Mouse (Mus musculus) ovary, postnatal 10 days (tissue): Measurements from ENCODE around the gene Lrrfip2.

Experiments used
- DNase-seq: peaks from one replicate; pipeline ENCODE4 v3.0.0; 2022; ENCODE audit warnings: low spot score

Gene Lrrfip2

GRCm38 (mm10) chr9:111117126-111117642 is at the start of gene Lrrfip2:
Gene Lrrfip2, plus strand, starts transcription at chr9:111117592.
- DNase-seq: no peak

- peak; percentile 15 for DNase-seq
Measured at GRCm38 (mm10) chr9:111070546-111070961, 46.8 kb upstream of the Lrrfip2 start.

GRCm38 (mm10) chr9:111072175-111072574 is 45.2 kb upstream of the Lrrfip2 start:
- no peak for DNase-seq

GRCm38 (mm10) chr9:111072971-111073370 is 44.4 kb upstream of the Lrrfip2 start:
- DNase-seq: no peak

GRCm38 (mm10) chr9:111077745-111078144 is 39.6 kb upstream of the Lrrfip2 start:
- no peak for DNase-seq

GRCm38 (mm10) chr9:111080801-111081200 is 36.6 kb upstream of the Lrrfip2 start:
- no peak for DNase-seq

GRCm38 (mm10) chr9:111081765-111082164 is 35.6 kb upstream of the Lrrfip2 start:
- no peak for DNase-seq

- no peak for DNase-seq
Measured at GRCm38 (mm10) chr9:111085329-111085728, 32.1 kb upstream of the Lrrfip2 start.

- no peak for DNase-seq
Measured at GRCm38 (mm10) chr9:111086137-111086536, 31.3 kb upstream of the Lrrfip2 start.

- DNase-seq: no peak
Measured at GRCm38 (mm10) chr9:111086995-111087606, 30.3 kb upstream of the Lrrfip2 start.

- no peak for DNase-seq
Measured at GRCm38 (mm10) chr9:111087960-111088359, 29.4 kb upstream of the Lrrfip2 start.

GRCm38 (mm10) chr9:111088886-111089285 is 28.5 kb upstream of the Lrrfip2 start:
- DNase-seq: no peak

- no peak for DNase-seq
Measured at GRCm38 (mm10) chr9:111092657-111093056, 24.7 kb upstream of the Lrrfip2 start.

GRCm38 (mm10) chr9:111093094-111093493 is 24.3 kb upstream of the Lrrfip2 start:
- no peak for DNase-seq

GRCm38 (mm10) chr9:111094626-111095025 is 22.8 kb upstream of the Lrrfip2 start:
- no peak for DNase-seq

GRCm38 (mm10) chr9:111095710-111096109 is 21.7 kb upstream of the Lrrfip2 start:
- no peak for DNase-seq

GRCm38 (mm10) chr9:111096419-111097326 is 20.7 kb upstream of the Lrrfip2 start:
- no peak for DNase-seq

GRCm38 (mm10) chr9:111097543-111097942 is 19.8 kb upstream of the Lrrfip2 start:
- DNase-seq: no peak

GRCm38 (mm10) chr9:111100406-111100805 is 17.0 kb upstream of the Lrrfip2 start:
- DNase-seq: no peak

GRCm38 (mm10) chr9:111103293-111103692 is 14.1 kb upstream of the Lrrfip2 start:
- DNase-seq: no peak

GRCm38 (mm10) chr9:111103893-111104292 is 13.5 kb upstream of the Lrrfip2 start:
- DNase-seq: no peak

GRCm38 (mm10) chr9:111107863-111108262 is 9.5 kb upstream of the Lrrfip2 start:
- no peak for DNase-seq

- DNase-seq: peak; percentile 78
Measured at GRCm38 (mm10) chr9:111117794-111118251, 431 bp downstream of the Lrrfip2 start.
